Mouse (Mus musculus): Measurements from ENCODE around the gene Pde4b. TPM values are rescaled to one million over a fixed set of nuclear protein-coding genes. Genes with fewer than 3 reads are reported as not detected.

Pde4b gene
- total RNA-seq, 1 experiment from 2014 or later = 10.2 TPM

- DNase-seq = no peak
Measured at GRCm38 (mm10) chr4:102574666-102575254, 487.4 kb downstream of the Pde4b start.

DNA sequence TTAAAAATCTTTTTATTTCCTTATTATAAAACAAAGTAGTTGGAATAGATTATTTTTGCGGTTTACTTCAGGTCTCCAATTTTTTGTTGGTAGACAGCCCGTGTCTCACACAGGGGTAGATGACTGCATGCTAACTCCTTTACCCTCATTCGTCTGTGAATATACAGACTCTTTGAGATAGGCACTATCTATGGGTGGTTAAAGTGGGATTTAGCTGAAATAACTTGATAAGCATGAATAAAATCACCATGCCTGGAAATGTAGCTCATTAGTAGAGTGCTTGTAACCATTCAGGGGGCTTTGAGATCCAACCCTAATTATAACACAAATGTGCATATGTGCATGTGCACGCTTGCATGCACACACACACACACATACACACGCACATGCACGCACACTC is 488.8 kb downstream of the Pde4b start:
- no peak for DNase-seq

- no peak for DNase-seq
Measured at GRCm38 (mm10) chr4:102577636-102578035, 490.3 kb downstream of the Pde4b start.

GRCm38 (mm10) chr4:102579051-102579450 is 491.7 kb downstream of the Pde4b start:
- DNase-seq = no peak

GRCm38 (mm10) chr4:102579746-102580145 is 492.4 kb downstream of the Pde4b start:
- DNase-seq = no peak

DNA sequence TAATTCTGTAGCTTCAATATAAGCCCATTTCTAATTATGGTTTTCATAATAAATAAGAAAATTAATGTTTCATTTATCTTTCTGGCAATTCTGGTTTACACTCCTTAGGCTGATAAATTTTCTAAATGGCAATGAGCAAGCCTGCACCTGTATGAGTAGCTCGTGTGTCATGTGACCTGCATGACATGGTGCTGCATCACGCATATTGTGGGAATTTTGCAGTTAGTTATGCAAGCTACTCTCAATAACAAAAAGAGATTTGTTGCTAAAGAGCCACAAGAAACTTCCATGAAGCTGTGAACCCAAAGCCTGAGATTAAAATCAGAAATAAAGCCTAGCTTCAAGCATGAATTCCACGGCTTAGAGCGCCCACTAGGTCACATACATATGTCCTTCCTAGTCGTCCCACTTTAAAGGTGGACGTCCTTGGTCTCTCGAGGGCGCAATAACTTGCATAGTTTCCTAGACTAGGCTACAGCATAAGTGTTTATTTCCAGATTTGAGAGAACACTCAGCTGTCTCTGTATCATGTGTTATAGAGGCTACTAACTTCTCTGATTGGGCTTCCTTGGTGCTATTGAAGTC is 494.9 kb downstream of the Pde4b start:
- no peak for DNase-seq

GRCm38 (mm10) chr4:102582963-102583362 is 495.6 kb downstream of the Pde4b start:
- DNase-seq = no peak

GRCm38 (mm10) chr4:102583469-102583868 is 496.1 kb downstream of the Pde4b start:
- DNase-seq = no peak

DNA sequence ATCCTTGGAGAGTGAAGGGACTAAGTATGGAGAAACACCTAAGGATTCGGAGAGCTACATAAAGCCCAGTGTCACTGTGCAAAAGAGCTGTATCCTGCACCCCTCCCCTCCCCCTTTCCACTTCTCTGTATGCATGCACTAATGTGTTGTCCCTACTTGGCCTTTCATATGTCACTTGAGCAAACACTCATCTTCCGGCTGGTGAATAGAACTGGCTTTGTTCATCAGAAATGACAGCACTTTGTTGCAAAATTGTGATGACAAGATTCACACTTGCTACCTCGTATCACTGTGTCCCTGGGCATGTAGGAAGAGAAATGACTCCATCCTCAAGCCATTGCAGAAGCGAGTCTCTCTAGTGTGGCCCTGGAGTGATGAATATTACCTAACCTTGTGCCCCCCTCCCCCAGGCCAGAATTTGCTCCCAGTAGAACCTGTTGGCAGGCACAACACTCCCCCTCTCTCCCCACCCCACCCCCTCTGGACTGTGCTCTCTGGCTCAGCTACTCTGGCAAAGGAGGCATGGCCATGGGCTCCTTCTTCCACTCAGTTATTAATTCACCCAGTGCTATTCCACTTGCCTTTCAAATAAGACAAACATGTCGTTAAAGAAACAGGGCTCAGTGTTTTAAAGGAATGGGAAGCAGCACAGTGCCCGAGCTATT is 497.4 kb downstream of the Pde4b start:
- peak; percentile 31 for DNase-seq

DNA sequence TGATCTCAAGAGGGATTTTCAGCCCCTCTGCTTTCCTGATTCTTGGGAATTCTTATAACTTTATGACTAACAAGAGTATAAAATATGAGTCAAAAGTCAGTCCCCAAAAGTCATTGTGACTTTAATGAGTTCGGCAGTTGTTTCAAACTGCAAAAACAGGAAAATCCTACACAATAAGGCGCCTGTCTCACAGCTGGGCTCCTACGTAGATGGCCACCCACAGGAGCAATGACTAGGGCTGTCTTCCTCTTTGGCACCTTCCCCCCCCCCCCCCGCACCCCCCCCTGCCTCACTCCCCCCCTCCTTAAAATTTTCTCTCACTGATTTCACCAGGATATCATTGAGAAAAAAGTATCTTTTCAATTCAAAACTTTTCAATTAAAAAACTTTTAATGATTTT is 498.2 kb downstream of the Pde4b start:
- DNase-seq = no peak

GRCm38 (mm10) chr4:102586787-102587186 is 499.4 kb downstream of the Pde4b start:
- DNase-seq = no peak

- DNase-seq = peak; percentile 56
Measured at GRCm38 (mm10) chr4:102588668-102589455, 501.5 kb downstream of the Pde4b start.

DNA sequence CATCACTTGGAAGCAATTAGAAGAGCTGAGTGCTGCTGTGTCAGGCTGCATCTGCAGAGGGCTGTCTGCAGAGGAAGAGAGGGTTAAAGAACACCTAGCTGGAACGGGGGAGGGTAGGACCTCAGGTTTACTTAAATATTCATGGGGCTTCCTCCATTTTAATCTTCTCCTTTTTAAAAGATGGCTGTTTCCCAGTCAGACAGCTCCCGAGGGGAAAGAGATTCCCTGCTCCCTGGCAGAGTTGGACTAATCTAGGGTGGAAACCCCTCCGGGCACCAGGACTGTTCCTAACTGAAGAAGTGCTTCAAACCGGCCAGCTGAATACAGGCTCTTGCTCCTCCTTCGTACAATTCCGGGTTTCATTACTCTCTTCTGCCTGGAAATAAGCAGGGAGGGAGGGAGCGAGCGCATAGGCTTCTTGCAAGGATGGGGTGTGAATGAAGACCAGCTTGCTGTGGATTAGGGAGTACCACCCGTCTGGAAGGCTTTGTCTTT is 502.2 kb downstream of the Pde4b start:
- DNase-seq = peak; percentile 21

DNA sequence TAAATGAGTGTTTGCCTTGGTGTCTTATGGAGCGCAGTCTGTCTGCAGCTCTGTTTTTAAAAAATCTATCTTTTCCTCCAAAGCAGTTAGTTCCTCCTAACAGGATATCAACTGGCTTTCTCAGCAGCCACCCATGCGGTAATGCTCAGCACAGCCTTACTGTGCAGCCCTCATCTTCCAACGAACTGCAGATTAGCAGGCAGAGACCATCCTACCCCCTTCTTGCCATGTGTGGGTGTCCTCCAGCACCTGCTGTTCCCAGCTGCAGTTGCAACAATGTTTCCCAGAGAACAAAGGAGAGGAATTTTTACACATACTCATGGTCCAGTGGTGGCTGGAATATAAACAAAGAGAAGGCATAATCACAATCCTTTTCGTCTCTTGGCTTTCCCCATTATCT is 504.5 kb downstream of the Pde4b start:
- DNase-seq = no peak

- no peak for DNase-seq
Measured at GRCm38 (mm10) chr4:102592541-102592940, 505.2 kb downstream of the Pde4b start.

GRCm38 (mm10) chr4:102593631-102594030 is 506.3 kb downstream of the Pde4b start:
- DNase-seq = no peak

DNA sequence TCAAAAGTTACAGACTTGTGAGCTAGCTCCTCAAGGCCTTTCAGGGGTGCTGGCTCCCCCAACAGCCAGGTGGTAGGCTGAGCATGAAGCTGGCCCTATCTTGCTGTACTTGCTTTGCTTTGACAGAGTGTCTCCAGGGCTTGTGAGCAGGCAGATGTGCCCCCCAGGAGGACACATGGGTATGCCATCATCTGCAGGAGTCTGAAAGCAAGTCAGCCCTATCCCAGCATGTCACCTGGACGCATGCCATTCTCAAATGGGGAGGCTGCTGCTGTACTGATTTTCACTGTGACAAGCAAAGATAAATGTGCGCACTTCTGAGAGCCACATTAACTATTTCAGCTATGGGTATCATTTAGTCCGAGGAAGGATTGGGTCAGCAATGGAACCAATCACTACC is 507.2 kb downstream of the Pde4b start:
- DNase-seq = no peak

- peak; percentile 24 for DNase-seq
Measured at GRCm38 (mm10) chr4:102603968-102604367, 516.6 kb downstream of the Pde4b start.

GRCm38 (mm10) chr4:102605231-102605630 is 517.9 kb downstream of the Pde4b start:
- DNase-seq = no peak

GRCm38 (mm10) chr4:102605722-102606341 is 518.5 kb downstream of the Pde4b start:
- no peak for DNase-seq

DNA sequence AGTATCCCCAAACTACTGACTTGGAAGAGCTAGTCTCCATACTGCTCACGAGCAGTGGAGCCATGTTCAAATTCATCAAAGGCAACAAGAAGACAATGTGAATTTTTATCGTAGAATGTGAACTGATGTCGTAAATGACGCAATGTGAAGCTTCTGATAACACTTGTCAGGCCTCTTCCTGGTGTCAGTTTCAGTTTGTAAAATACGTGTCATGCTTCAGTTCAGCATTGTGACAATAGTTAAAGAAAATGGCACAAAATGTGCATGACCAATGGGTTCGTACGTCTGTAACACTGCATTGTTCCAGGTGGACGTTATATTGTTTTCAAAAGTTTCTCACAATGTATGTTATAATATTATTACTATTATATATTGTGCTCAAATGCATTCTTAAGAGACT is 519.5 kb downstream of the Pde4b start:
- DNase-seq = no peak

DNA sequence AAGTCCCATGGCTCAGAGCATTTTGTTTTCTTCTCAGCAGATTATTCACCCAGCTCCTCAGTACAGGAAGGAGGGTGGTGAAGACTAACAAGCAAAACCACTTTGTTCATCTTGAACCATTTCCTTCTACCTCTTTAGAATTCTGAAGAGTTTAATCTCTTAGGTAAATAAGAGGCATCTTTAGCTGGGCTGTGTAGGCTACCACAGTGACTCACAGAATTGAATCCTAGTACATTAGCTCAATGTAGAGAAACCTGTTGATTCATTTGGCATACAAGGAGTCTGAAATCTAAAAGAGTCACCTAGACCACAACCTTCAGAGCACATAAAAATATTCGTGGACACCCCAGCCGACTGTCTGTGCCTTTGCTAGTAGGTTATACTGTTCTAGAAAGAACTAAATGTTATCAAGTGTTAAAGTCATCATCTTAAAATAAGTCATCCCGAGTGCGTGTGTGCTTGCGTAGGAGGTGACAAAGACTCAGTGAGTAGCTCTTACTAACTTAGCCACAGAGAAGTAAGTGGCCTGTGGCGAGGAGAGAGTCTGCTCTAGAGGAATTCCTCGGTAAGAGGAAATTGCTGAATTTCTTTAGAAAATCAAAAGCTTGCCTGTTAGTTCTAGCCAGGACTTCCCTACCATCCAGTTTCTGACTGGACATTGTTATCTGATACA is 520.5 kb downstream of the Pde4b start:
- DNase-seq = no peak
